Mouse (Mus musculus) stomach, postnatal 0 days (tissue): ENCODE results near the gene Xrcc2. TPM values are rescaled to one million over a fixed set of nuclear protein-coding genes. Genes with fewer than 3 reads are reported as not detected.

ENCODE experiments used
- ATAC-seq: fragments of 200-750 bp; cut with Nextera tagmentation; 2 replicates; pipeline ENCODE4 v1.8.0; 2017; ENCODE audit not compliant: low FRiP score, low TSS enrichment
- DNase-seq: peaks from one replicate; pipeline ENCODE4 v3.0.0-alpha.2; 2016; ENCODE audit warnings: low spot score
- H3K27ac ChIP-seq: fragments of 300-500 bp; sonication (generic); replicated peaks from 2 replicates; pipeline ENCODE4 v1.5.1; 2014; ENCODE audit warnings: mild to moderate bottlenecking, control low read depth
- H3K27me3 ChIP-seq: fragments of 300-500 bp; sonication (generic); 2 replicates; pipeline ENCODE4 v1.6.1; 2014; ENCODE audit warnings: low read length; ENCODE audit not compliant: control insufficient read depth, insufficient read depth
- H3K36me3 ChIP-seq: fragments of 300-500 bp; sonication (generic); 2 replicates; pipeline ENCODE4 v1.6.1; 2014; ENCODE audit warnings: low read length, mixed read lengths; ENCODE audit not compliant: control insufficient read depth, insufficient read depth
- H3K4me1 ChIP-seq: fragments of 300-500 bp; sonication (generic); replicated peaks from 2 replicates; pipeline ENCODE4 v1.6.1; 2014; ENCODE audit warnings: antibody characterized with exemption; ENCODE audit not compliant: control insufficient read depth, insufficient read depth
- H3K4me2 ChIP-seq: fragments of 300-500 bp; sonication (generic); replicated peaks from 2 replicates; pipeline ENCODE4 v1.6.1; 2014; ENCODE audit warnings: low read depth, mild to moderate bottlenecking, control low read depth, moderate library complexity
- H3K4me3 ChIP-seq: fragments of 300-500 bp; sonication (generic); 2 replicates; pipeline ENCODE4 v1.5.1; 2014; ENCODE audit warnings: low read depth, low read length, control low read depth
- H3K9ac ChIP-seq: fragments of 300-500 bp; sonication (generic); 2 replicates; pipeline ENCODE4 v1.6.1; 2014; ENCODE audit warnings: mild to moderate bottlenecking, low read length, control low read depth, mixed read lengths
- H3K9me3 ChIP-seq: fragments of 300-500 bp; sonication (generic); 2 replicates; pipeline ENCODE4 v1.6.1; 2016; ENCODE audit warnings: low read length; ENCODE audit not compliant: control insufficient read depth
- CTCF ChIP-seq: IDR thresholded peaks from 2 replicates; pipeline ENCODE4 v1.5.1; 2016; ENCODE audit warnings: antibody characterized with exemption, low read depth, mild to moderate bottlenecking, moderate library complexity
- EP300 ChIP-seq: optimal IDR thresholded peaks from 2 replicates; pipeline ENCODE3; 2016; ENCODE audit warnings: antibody characterized with exemption
- WGBS: fragments of 180-500 bp; shearing (Covaris S2); extraction: QIAGEN DNeasy Blood & Tissue Kit; methylation state at CpG from one replicate; pipeline ENCODE4 v1.1.7; 2014; 5-methylcytosine and 5-hydroxymethylcytosine counted together
- polyA plus RNA-seq: library from polyadenylated mRNA; unstranded; fragments of >200 nt; fragmentation: Nextera tagmentation; extraction: Ambion mirVana; gene quantifications from 2 replicates; pipeline ENCODE4 v1.2.1, GENCODE M21; 2015

The Xrcc2 gene
- polyA plus RNA-seq, 1 experiment from 2014 or later, result 2.1 TPM

DNA sequence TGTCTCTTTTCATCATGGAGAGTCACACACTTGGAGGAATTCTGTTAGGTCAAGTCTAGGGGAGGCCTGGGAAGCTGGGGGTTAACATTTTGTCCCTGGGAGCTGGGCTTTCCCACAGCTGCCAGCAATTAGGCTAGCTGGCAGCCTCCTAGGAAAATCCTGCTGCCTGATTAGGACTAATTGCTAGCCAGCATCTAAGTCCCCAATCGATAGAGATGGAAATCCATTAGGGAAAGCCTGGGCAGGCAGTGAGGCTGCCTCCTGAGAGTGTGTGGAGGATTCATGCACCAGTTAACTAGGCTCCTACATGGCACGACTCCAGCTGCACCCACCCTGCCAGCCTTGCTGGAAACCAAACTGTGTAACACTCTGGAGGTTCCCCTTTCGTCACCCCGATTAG is 39.5 kb downstream of the Xrcc2 start:
- DNase-seq (no peak), ATAC-seq (no peak)
- 75% methylated on average over 4 of the region's 4 CpGs for WGBS
- Histone ChIP-seq H3K4me2 (no peak overlapping the region), H3K4me1 (no peaks in the 10 kb centered on the region), H3K27me3 (no peaks in the 10 kb centered on the region), H3K4me3 (no peak overlapping the region), H3K27ac (no peak overlapping the region), H3K36me3 (no peaks in the 10 kb centered on the region), H3K9me3 (no peaks in the 10 kb centered on the region), H3K9ac (no peak overlapping the region)
- TF ChIP-seq EP300, result no peak
- TF ChIP-seq CTCF, result no peak

DNA sequence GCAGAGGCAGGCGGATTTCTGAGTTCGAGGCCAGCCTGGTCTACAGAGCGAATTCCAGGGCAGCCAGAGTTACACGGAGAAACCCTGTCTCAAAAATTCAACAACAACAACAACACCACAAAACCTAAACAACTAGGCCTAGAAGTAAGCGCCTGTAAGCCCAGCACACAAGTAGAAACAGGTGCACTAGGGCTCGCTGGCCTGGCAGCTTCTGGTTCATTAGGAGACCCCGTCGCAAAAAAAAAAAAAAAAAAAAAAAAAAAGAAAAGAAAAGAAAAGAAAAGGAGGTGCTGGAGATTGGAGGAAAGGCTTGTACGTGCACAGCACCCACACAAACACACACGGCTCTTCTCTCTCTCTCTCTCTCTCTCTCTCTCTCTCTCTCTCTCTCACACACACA is 40.1 kb downstream of the Xrcc2 start:
- no peaks in the 10 kb centered on the region for H3K4me1 ChIP-seq
- DNase-seq, result no peak
- TF ChIP-seq EP300, result no peak
- no peak for TF ChIP-seq CTCF
- H3K9ac ChIP-seq, result no peak overlapping the region
- no peak overlapping the region for H3K4me2 ChIP-seq
- no peaks in the 10 kb centered on the region for H3K36me3 ChIP-seq
- no peak overlapping the region for H3K27ac ChIP-seq
- no peaks in the 10 kb centered on the region for H3K27me3 ChIP-seq
- no peak for ATAC-seq
- H3K9me3 ChIP-seq, result no peaks in the 10 kb centered on the region
- H3K4me3 ChIP-seq, result no peak overlapping the region
- WGBS, result 83% methylated on average over 10 of the region's 10 CpGs

GRCm38 (mm10) chr5:25663165-25663564 is 42.5 kb downstream of the Xrcc2 start:
- WGBS, result 77% methylated on average over 2 of the region's 2 CpGs
- no peak for TF ChIP-seq CTCF
- TF ChIP-seq EP300, result no peak

DNA sequence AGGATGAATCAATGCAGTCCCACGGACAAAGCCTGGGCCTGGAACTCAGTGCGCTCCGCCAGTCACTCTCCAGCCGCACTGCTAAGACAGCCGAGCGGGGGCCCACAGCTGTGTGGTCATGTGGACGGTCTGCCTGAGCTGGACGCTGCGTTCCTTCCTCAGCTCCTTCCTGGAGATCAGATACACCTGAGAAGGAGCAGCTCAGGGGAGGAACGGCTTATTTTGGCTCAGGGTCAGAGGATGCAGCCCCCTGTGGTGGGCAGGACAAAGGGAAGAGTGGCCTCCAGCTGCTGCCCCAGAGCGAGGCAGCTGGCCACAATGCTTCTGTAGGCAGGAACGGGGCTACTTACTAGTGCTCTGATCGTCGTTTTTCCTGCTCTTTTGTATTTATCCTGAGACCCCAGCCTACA is 51.0 kb downstream of the Xrcc2 start:
- Histone ChIP-seq H3K9me3 (no peaks in the 10 kb centered on the region), H3K4me2 (peak overlapping the region; percentile 38), H3K4me3 (no peak overlapping the region; the same call in 1 of the 2 replicates), H3K36me3 (no peaks in the 10 kb centered on the region), H3K27me3 (no peaks in the 10 kb centered on the region), H3K4me1 (no peaks in the 10 kb centered on the region), H3K9ac (no peak overlapping the region), H3K27ac (no peak overlapping the region)
- DNase-seq (peak; percentile 37), ATAC-seq (no peak)
- WGBS, result 12% methylated on average over 14 of the region's 14 CpGs
- TF ChIP-seq EP300 (no peak), CTCF (no peak)

More at GRCm38 (mm10) chr5:25663165-25663564, 42.5 kb downstream of the Xrcc2 start:
- no peaks in the 10 kb centered on the region for H3K27me3 ChIP-seq
- no peak overlapping the region for H3K9ac ChIP-seq
- ATAC-seq (no peak), DNase-seq (no peak)
- no peak overlapping the region for H3K4me2 ChIP-seq
- no peak overlapping the region for H3K4me3 ChIP-seq
- no peaks in the 10 kb centered on the region for H3K4me1 ChIP-seq
- H3K36me3 ChIP-seq, result no peaks in the 10 kb centered on the region
- no peaks in the 10 kb centered on the region for H3K9me3 ChIP-seq
- H3K27ac ChIP-seq, result no peak overlapping the region

GRCm38 (mm10) chr5:25653377-25653776 is 52.2 kb downstream of the Xrcc2 start:
- no peaks in the 10 kb centered on the region for H3K4me1 ChIP-seq
- ATAC-seq (no peak), DNase-seq (no peak)
- no peaks in the 10 kb centered on the region for H3K27me3 ChIP-seq
- no peaks in the 10 kb centered on the region for H3K36me3 ChIP-seq
- no peak overlapping the region for H3K27ac ChIP-seq
- no peak overlapping the region for H3K9ac ChIP-seq
- H3K9me3 ChIP-seq, result no peaks in the 10 kb centered on the region
- no peak overlapping the region for H3K4me3 ChIP-seq
- WGBS, result 56% methylated on average over 3 of the region's 3 CpGs
- TF ChIP-seq CTCF, result no peak
- TF ChIP-seq EP300, result no peak
- H3K4me2 ChIP-seq, result no peak overlapping the region

GRCm38 (mm10) chr5:25652435-25652834 is 53.2 kb downstream of the Xrcc2 start:
- Histone ChIP-seq H3K4me1 (no peaks in the 10 kb centered on the region), H3K4me2 (no peak overlapping the region), H3K27ac (no peak overlapping the region), H3K4me3 (no peak overlapping the region), H3K27me3 (no peaks in the 10 kb centered on the region), H3K36me3 (no peaks in the 10 kb centered on the region), H3K9me3 (no peaks in the 10 kb centered on the region), H3K9ac (no peak overlapping the region)
- 88% methylated on average over 7 of the region's 7 CpGs for WGBS
- TF ChIP-seq EP300 (no peak), CTCF (no peak)
- DNase-seq (no peak), ATAC-seq (no peak)
